Mouse (Mus musculus) heart, adult 10 weeks (tissue): ENCODE results near the gene Olfr740. TPM values are rescaled to one million over a fixed set of nuclear protein-coding genes. Genes with fewer than 3 reads are reported as not detected.

Experiments used
- polyA plus RNA-seq: library from polyadenylated mRNA; stranded (reverse); fragments of 350-450 nt; fragmentation: Illumina TruSeq; extraction: RNeasy Lipid Tissue Mini Kit (QIAGEN cat#74804); gene quantifications from one replicate; pipeline ENCODE4 v1.2.3, GENCODE M21; 2014; ENCODE audit warnings: low read depth, low replicate concordance

Olfr740 gene
- not detected for polyA plus RNA-seq

GRCm38 (mm10) chr14:50445245-50445644 lies at the start of gene Olfr740:
TSS of gene Olfr740 (plus strand) at chr14:50445545.

GRCm38 (mm10) chr14:50407268-50407667 lies 38.1 kb upstream of the Olfr740 start, which contains the start of gene Olfr738:
TSS of gene Olfr738 (plus strand) at chr14:50407568.

GRCm38 (mm10) chr14:50418326-50418725 lies 27.0 kb upstream of the Olfr740 start, which contains the start of gene Olfr739:
TSS of gene Olfr739 (plus strand) at chr14:50418626.

GRCm38 (mm10) chr14:50472438-50472837 lies 27.1 kb downstream of the Olfr740 start, which contains the start of gene Olfr741:
TSS of gene Olfr741 (plus strand) at chr14:50472738.

DNA sequence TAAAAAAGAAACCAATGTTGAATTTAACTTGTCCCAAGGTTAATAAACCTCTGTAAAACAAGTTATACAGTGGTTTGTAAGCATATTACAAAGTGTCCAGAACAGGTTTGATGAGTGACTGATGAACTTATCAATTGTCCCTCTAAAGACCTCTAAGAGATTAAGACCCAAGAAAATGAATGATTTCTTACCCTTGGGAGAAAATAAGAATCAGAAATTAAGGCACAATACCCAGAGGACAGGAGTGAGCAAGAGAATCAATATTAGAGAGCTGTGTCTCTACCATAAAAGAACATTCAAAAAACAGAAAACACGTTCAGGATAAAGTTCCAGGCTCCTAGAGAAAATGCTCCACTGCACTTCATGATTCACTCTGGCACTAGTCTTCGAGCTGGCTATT lies 58.0 kb downstream of the Olfr740 start, which contains the start of gene Olfr742:
Gene Olfr742 (plus strand): TSS at position 301 of the 400 bp plus-strand sequence.

Other genes with a start within 250 kb of the Olfr740 start
- not detected for gene Olfr731, start 203.7 kb upstream of the Olfr740 start, polyA plus RNA-seq
- gene Olfr732, start 161.3 kb upstream of the Olfr740 start, polyA plus RNA-seq = not detected
- gene Olfr733, start 144.0 kb upstream of the Olfr740 start, polyA plus RNA-seq = not detected
- not detected for gene Olfr734, start 118.8 kb upstream of the Olfr740 start, polyA plus RNA-seq
- not detected for gene Olfr735, start 96.7 kb upstream of the Olfr740 start, polyA plus RNA-seq
- not detected for gene Tlr11, start 87.6 kb upstream of the Olfr740 start, polyA plus RNA-seq
- not detected for gene Olfr736, start 64.4 kb upstream of the Olfr740 start, polyA plus RNA-seq
- gene Olfr738, start 38.0 kb upstream of the Olfr740 start, polyA plus RNA-seq = not detected
- gene Olfr739, start 26.9 kb upstream of the Olfr740 start, polyA plus RNA-seq = not detected
- gene Olfr741, start 27.2 kb downstream of the Olfr740 start, polyA plus RNA-seq = not detected
- gene Olfr742, start 58.1 kb downstream of the Olfr740 start, polyA plus RNA-seq = not detected
- gene Olfr743, start 76.3 kb downstream of the Olfr740 start, polyA plus RNA-seq = not detected
- not detected for gene Olfr744, start 169.3 kb downstream of the Olfr740 start, polyA plus RNA-seq
- not detected for gene Olfr745, start 193.8 kb downstream of the Olfr740 start, polyA plus RNA-seq
- not detected for gene Olfr746, start 201.5 kb downstream of the Olfr740 start, polyA plus RNA-seq
- not detected for gene Olfr747, start 247.7 kb downstream of the Olfr740 start, polyA plus RNA-seq